Mouse (Mus musculus) thymus, adult 18-20 months (tissue): ENCODE measurements around the gene Aak1.
"Not testable (repeated sequence)": the region's sequence is repeated elsewhere in the genome, so short reads cannot be mapped to it uniquely, and the experiment has no call there.

Experiments used
- DNase-seq, 2 experiments: peaks; one replicate each; pipeline ENCODE4 v3.0.0; 2022; ENCODE audit warnings: mixed read lengths in 2 of 2

Aak1 gene

GRCm38 (mm10) chr6:86841949-86842348 lies 7.4 kb upstream of the Aak1 start:
- no peak for DNase-seq

GRCm38 (mm10) chr6:86843636-86844035 lies 5.7 kb upstream of the Aak1 start:
- DNase-seq = no peak

GRCm38 (mm10) chr6:86846467-86846866 lies 2.9 kb upstream of the Aak1 start:
- DNase-seq = no peak

GRCm38 (mm10) chr6:86847816-86848215 lies 1.5 kb upstream of the Aak1 start:
- no peak for DNase-seq

- no peak for DNase-seq
Observed at GRCm38 (mm10) chr6:86848580-86848914, 770 bp upstream of the Aak1 start.

GRCm38 (mm10) chr6:86849692-86850445 lies 552 bp downstream of the Aak1 start:
- DNase-seq = peak in 1 of 2 experiments; percentile 44

GRCm38 (mm10) chr6:86850588-86850987 lies 1.3 kb downstream of the Aak1 start:
- DNase-seq = no peak

- DNase-seq = no peak
Observed at GRCm38 (mm10) chr6:86851561-86851960, 2.2 kb downstream of the Aak1 start.

- DNase-seq = no peak
Observed at GRCm38 (mm10) chr6:86853928-86854327, 4.6 kb downstream of the Aak1 start.

GRCm38 (mm10) chr6:86854941-86855340 lies 5.6 kb downstream of the Aak1 start:
- DNase-seq = no peak

- DNase-seq = no peak
Observed at GRCm38 (mm10) chr6:86858606-86859005, 9.3 kb downstream of the Aak1 start.

GRCm38 (mm10) chr6:86860732-86861463 lies 11.6 kb downstream of the Aak1 start:
- no peak for DNase-seq

GRCm38 (mm10) chr6:86864358-86864757 lies 15.0 kb downstream of the Aak1 start:
- DNase-seq = no peak

GRCm38 (mm10) chr6:86870335-86870734 lies 21.0 kb downstream of the Aak1 start:
- no peak for DNase-seq

GRCm38 (mm10) chr6:86871783-86872182 lies 22.5 kb downstream of the Aak1 start:
- no peak for DNase-seq

- DNase-seq = no peak
Observed at GRCm38 (mm10) chr6:86874711-86875375, 25.5 kb downstream of the Aak1 start.

GRCm38 (mm10) chr6:86876451-86876850 lies 27.1 kb downstream of the Aak1 start:
- no peak for DNase-seq

GRCm38 (mm10) chr6:86878656-86879055 lies 29.3 kb downstream of the Aak1 start:
- DNase-seq = not testable (repeated sequence)

GRCm38 (mm10) chr6:86879314-86879713 lies 30.0 kb downstream of the Aak1 start:
- DNase-seq = no peak

GRCm38 (mm10) chr6:86884230-86884629 lies 34.9 kb downstream of the Aak1 start:
- no peak for DNase-seq

GRCm38 (mm10) chr6:86884746-86885145 lies 35.4 kb downstream of the Aak1 start:
- DNase-seq = no peak

GRCm38 (mm10) chr6:86885816-86886529 lies 36.7 kb downstream of the Aak1 start:
- no peak for DNase-seq

GRCm38 (mm10) chr6:86886803-86887202 lies 37.5 kb downstream of the Aak1 start:
- DNase-seq = no peak
